Mouse (Mus musculus) bone marrow, adult 2 months (tissue): ENCODE results near the gene 1700001C19Rik. TPM values are rescaled to one million over a fixed set of nuclear protein-coding genes. Genes with fewer than 3 reads are reported as not detected.
"Not testable (repeated sequence)": the region's sequence is repeated elsewhere in the genome, so short reads cannot be mapped to it uniquely, and the experiment has no call there.

Experiments used
- H3K27ac ChIP-seq: fragments of 200-500 bp; 2 replicates; pipeline ENCODE4 v1.5.1; 2012; ENCODE audit warnings: low read depth, mild to moderate bottlenecking, control low read depth, inconsistent platforms, low read length; ENCODE audit not compliant: control insufficient read depth, poor library complexity, insufficient read depth
- H3K4me1 ChIP-seq: fragments of 200-500 bp; 2 replicates; pipeline ENCODE4 v1.6.1; 2011; ENCODE audit warnings: low read length; ENCODE audit not compliant: control insufficient read depth, insufficient read depth
- H3K4me3 ChIP-seq: fragments of 200-500 bp; replicated peaks from 2 replicates; pipeline ENCODE3; 2011; ENCODE audit warnings: mild to moderate bottlenecking, low read depth, low read length, control low read depth; ENCODE audit not compliant: control insufficient read depth
- CTCF ChIP-seq: fragments of 200-500 bp; IDR thresholded peaks from 2 replicates; pipeline ENCODE4 v1.5.1; 2011; ENCODE audit warnings: low read length, control low read depth; ENCODE audit not compliant: control insufficient read depth, insufficient read depth
- POLR2A ChIP-seq: fragments of 200-500 bp; IDR thresholded peaks from 2 replicates; pipeline ENCODE4 v1.6.1; 2011; ENCODE audit warnings: low read depth, mild to moderate bottlenecking, control low read depth, low read length, borderline replicate concordance; ENCODE audit not compliant: control insufficient read depth
- WGBS: fragments of 180-500 bp; shearing (Covaris S2); methylation state at CpG from one replicate; pipeline ENCODE4 v1.1.7; 2018; 5-methylcytosine and 5-hydroxymethylcytosine counted together
- polyA plus RNA-seq: library from polyadenylated mRNA; stranded (reverse); fragments of >200 nt; gene quantifications from 2 replicates; pipeline ENCODE4 v1.2.4, GENCODE M21; 2011; ENCODE audit warnings: low replicate concordance; ENCODE audit not compliant: missing spikeins, insufficient read depth, insufficient read length

The 1700001C19Rik gene
- polyA plus RNA-seq, 1 experiment, result 1.4 TPM

GRCm38 (mm10) chr17:47436156-47436906 lies 845 bp downstream of the 1700001C19Rik start, which contains the start of gene AI661453:
Gene AI661453 (plus strand): TSS chr17:47436615.
- H3K4me1 ChIP-seq, result peaks cover 2% of the 10 kb centered on the region; the same call in 1 of the 2 replicates
- 1% methylated on average over 45 of the region's 45 CpGs for WGBS

DNA sequence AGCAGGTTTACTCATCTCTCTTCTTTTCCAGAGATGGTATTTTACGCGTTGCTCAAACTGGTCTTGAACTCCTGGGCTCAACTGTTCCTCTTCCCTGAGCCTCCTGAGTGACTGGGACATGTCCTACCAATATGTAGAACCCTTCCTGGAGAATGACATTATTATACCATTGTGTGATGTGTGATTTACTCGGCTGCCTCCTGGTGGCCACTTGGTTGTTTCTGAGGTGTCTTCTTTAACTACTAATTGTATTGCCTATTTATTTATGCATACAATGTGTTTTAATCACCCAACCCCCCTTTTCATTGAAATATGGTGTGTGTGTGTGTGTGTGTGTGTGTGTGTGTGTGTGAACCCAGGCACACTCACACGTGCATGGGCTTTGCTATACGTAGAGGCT lies 6.4 kb downstream of the 1700001C19Rik start:
- H3K4me3 ChIP-seq, result no peak overlapping the region
- no peaks in the 10 kb centered on the region for H3K4me1 ChIP-seq
- no peak for TF ChIP-seq POLR2A
- TF ChIP-seq CTCF, result no peak
- H3K27ac ChIP-seq, result no peak overlapping the region
- WGBS, result 70% methylated on average over 5 of the region's 5 CpGs

More at GRCm38 (mm10) chr17:47436156-47436906, 845 bp downstream of the 1700001C19Rik start, which contains the start of gene AI661453:
- peak within 1 kb of the TSS; percentile 38 for H3K4me3 ChIP-seq
- TF ChIP-seq POLR2A (no peak), CTCF (no peak)
- no peak within 1 kb of the TSS for H3K27ac ChIP-seq

- Histone ChIP-seq H3K4me3 (no peak overlapping the region), H3K4me1 (no peaks in the 10 kb centered on the region), H3K27ac (no peak overlapping the region)
- 27% methylated on average over 8 of the region's 8 CpGs for WGBS
- TF ChIP-seq CTCF (no peak), POLR2A (no peak)
Observed at GRCm38 (mm10) chr17:47428831-47429304, 8.3 kb downstream of the 1700001C19Rik start.

DNA sequence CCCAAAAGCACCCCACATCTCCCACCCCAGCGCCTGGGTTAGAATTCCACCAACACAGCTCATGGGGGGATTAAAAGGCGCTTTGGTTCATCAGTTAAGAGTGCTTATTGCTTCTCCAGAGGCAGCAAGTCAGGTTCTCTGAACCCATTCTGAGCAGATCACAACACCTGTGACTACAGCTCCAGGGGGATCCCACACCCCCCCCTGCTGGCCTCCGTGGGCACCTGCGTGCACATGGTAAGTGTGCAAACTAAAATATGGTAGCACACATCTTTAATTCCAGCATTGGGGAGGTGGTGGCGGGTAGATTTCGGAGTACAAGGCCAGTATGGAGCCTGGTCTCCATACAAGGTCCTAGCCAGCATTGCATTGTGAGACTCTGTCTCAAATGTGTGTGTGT lies 9.9 kb downstream of the 1700001C19Rik start:
- 74% methylated on average over 6 of the region's 6 CpGs for WGBS
- no peak for TF ChIP-seq POLR2A
- TF ChIP-seq CTCF, result no peak; the same call in 1 of the 2 replicates
- no peak overlapping the region for H3K4me3 ChIP-seq
- H3K4me1 ChIP-seq, result no peaks in the 10 kb centered on the region
- H3K27ac ChIP-seq, result no peak overlapping the region

DNA sequence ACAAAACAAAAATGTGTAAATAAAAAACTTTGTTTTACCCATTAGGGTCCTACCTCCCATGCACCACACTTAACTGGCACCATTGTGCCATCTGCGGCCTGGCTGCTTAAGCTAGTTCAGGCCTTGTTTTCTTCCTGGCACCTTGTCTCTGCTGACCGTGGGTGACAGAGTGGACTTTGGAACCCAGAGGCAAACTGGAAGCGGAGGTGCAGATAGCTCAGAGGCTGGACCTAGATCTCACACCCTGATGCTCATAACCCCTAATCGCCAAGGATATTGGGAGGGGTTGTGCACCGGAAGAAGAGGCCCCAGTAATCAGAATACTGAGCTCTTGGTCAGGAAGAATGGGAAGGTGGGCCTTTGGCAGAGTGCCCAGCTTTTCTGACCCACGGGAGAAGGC lies 13.0 kb downstream of the 1700001C19Rik start:
- H3K27ac ChIP-seq, result no peak overlapping the region
- TF ChIP-seq CTCF (no peak), POLR2A (no peak)
- WGBS, result 60% methylated on average over 6 of the region's 6 CpGs
- no peaks in the 10 kb centered on the region for H3K4me1 ChIP-seq
- H3K4me3 ChIP-seq, result no peak overlapping the region

GRCm38 (mm10) chr17:47422616-47423015 lies 14.6 kb downstream of the 1700001C19Rik start:
- H3K4me1 ChIP-seq, H3K4me3 ChIP-seq, H3K27ac ChIP-seq: not testable (repeated sequence)
- 90% methylated on average over 1 of the region's 1 CpGs for WGBS

DNA sequence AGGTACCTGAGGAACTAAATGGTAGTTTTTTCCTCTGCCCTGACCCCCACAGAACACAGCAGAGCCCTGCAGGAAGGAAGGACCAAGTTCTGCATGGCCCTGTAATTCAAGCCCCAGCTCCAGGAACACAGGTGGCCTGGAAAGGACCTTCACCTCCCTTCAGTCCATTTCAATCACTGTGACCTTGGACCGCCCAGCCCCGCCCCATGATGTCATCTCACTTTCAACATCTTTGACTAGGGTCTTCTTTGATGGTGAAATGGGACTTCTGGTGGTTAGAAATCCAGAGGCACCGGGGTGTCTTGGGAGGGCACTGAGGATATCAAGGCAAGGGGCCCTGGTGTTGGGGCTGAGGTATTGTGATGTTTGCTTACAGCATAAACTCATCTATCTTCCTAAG lies 15.6 kb downstream of the 1700001C19Rik start:
- TF ChIP-seq POLR2A (no peak), CTCF (no peak)
- H3K27ac ChIP-seq, result no peak overlapping the region
- no peak overlapping the region for H3K4me3 ChIP-seq
- 75% methylated on average over 3 of the region's 3 CpGs for WGBS
- H3K4me1 ChIP-seq, result no peaks in the 10 kb centered on the region

DNA sequence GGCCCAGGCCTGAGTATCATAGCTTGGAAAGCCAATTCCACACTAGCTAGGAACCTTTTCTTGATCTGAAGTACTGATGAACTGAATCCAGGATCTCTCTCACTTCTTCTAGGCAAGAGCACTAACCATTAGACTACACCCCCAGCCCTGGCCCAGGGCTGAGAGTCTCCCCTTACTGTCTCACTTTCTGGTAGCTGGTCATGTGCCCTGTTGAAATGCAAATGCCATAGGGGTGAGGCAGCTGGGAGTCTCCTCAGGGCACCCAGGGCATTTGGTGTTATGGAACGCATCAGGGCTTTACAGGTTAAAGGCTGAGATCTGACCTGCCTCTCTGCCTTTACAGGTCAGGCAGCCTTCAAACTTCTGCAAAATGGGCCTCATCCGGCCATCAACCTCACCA lies 17.0 kb downstream of the 1700001C19Rik start:
- Histone ChIP-seq H3K27ac (no peak overlapping the region), H3K4me1 (no peaks in the 10 kb centered on the region), H3K4me3 (no peak overlapping the region)
- TF ChIP-seq POLR2A, result no peak
- no peak for TF ChIP-seq CTCF
- 76% methylated on average over 2 of the region's 2 CpGs for WGBS

DNA sequence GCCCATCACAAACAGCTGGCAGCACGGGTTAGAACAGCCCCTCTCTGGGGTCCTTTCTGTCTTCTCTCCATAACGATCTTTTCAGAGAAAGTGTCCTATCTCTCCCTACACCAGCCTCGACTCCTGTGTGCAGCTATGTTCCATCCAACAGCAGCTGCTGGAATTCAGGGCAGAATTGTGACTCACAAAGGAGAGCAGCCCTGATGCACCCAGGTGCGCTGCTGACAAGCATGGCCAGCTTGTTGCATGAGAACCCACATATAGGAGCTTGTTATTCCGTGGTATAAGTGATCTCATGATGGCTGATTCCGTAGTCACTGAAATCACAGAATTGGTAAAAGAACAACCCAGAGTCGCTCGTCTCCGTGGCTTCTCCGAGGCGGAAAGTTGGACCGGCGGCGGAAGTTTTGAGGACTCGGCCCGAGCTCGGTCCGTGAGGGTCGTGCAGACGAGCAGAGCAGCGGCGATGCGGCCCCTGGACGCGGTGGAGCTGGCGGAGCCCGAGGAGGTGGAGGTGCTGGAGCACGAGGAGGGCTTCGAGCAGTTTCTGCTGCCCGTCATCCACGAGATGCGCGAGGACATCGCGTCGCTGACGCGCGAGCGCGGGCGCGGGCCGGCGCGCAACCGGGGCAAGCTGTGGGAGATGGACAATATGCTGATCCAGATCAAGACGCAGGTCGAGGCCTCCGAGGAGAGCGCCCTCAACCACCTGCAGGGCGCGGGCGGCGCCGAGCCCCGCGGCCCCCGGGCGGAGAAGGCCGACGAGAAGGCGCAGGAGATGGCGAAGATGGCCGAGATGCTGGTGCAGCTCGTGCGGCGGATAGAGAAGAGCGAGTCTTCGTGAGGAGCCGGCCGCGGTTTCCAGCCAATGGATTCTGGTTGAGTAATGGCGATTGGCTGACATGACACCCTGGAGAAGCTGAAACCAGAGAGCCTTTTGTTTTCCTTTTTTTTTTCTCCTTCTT lies 27.0 kb downstream of the 1700001C19Rik start:
- not testable (repeated sequence) for H3K27ac ChIP-seq, H3K4me3 ChIP-seq, H3K4me1 ChIP-seq
- WGBS, result 4% methylated on average over 74 of the region's 74 CpGs
